Mouse (Mus musculus) embryonic facial prominence, embryonic 11.5 days (tissue): ENCODE measurements around the gene Gm11034. TPM values are rescaled to one million over a fixed set of nuclear protein-coding genes. Genes with fewer than 3 reads are reported as not detected.

ENCODE experiments used
- ATAC-seq: fragments of 200-750 bp; cut with Nextera tagmentation; replicated peaks from 2 replicates; pipeline ENCODE4 v1.8.0; 2017; ENCODE audit warnings: low read depth; ENCODE audit not compliant: insufficient number of reproducible peaks, low FRiP score, low TSS enrichment
- DNase-seq: peaks from one replicate; pipeline ENCODE4 v3.0.0-alpha.2; 2015; ENCODE audit warnings: low spot score
- H3K27ac ChIP-seq: fragments of 300-500 bp; sonication (generic); replicated peaks from 2 replicates; pipeline ENCODE4 v1.5.1; 2014; ENCODE audit warnings: mild to moderate bottlenecking, low read depth, low read length, control low read depth
- H3K27me3 ChIP-seq: fragments of 300-500 bp; sonication (generic); 2 replicates; pipeline ENCODE4 v1.6.1; 2014; ENCODE audit warnings: mild to moderate bottlenecking, low read length, moderate library complexity, mixed read lengths; ENCODE audit not compliant: control insufficient read depth, insufficient read depth
- H3K36me3 ChIP-seq: fragments of 300-500 bp; sonication (generic); replicated peaks from 2 replicates; pipeline ENCODE4 v1.6.1; 2014; ENCODE audit warnings: low read depth, mild to moderate bottlenecking, low read length, moderate library complexity, mixed read lengths; ENCODE audit not compliant: control insufficient read depth, insufficient read depth
- H3K4me1 ChIP-seq: fragments of 300-500 bp; sonication (generic); 2 replicates; pipeline ENCODE4 v1.6.1; 2014; ENCODE audit warnings: low read length, mixed read lengths; ENCODE audit not compliant: control insufficient read depth, insufficient read depth
- H3K4me2 ChIP-seq: fragments of 300-500 bp; sonication (generic); 2 replicates; pipeline ENCODE4 v1.6.1; 2014; ENCODE audit warnings: low read depth, mild to moderate bottlenecking, control low read depth, low read length, moderate library complexity
- H3K4me3 ChIP-seq: fragments of 300-500 bp; sonication (generic); 2 replicates; pipeline ENCODE4 v1.5.1; 2014; ENCODE audit warnings: low read depth, low read length, control low read depth
- H3K9ac ChIP-seq: fragments of 300-500 bp; sonication (generic); replicated peaks from 2 replicates; pipeline ENCODE4 v1.6.1; 2014; ENCODE audit warnings: mild to moderate bottlenecking, control low read depth, low read length
- H3K9me3 ChIP-seq: fragments of 300-500 bp; sonication (generic); replicated peaks from 2 replicates; pipeline ENCODE4 v1.6.1; 2016; ENCODE audit warnings: mild to moderate bottlenecking, low read length, inconsistent platforms, mixed read lengths; ENCODE audit not compliant: control insufficient read depth
- WGBS: fragments of 180-500 bp; shearing (Covaris S2); extraction: QIAGEN DNeasy Blood & Tissue Kit; methylation state at CpG from one replicate; pipeline ENCODE4 v1.1.7; 2014; 5-methylcytosine and 5-hydroxymethylcytosine counted together
- polyA plus RNA-seq: library from polyadenylated mRNA; unstranded; fragments of >200 nt; fragmentation: Nextera tagmentation; extraction: Ambion mirVana; gene quantifications from 2 replicates; pipeline ENCODE4 v1.2.1, GENCODE M21; 2014

Gene Gm11034
- polyA plus RNA-seq, 1 experiment from 2014 or later, result not detected

DNA sequence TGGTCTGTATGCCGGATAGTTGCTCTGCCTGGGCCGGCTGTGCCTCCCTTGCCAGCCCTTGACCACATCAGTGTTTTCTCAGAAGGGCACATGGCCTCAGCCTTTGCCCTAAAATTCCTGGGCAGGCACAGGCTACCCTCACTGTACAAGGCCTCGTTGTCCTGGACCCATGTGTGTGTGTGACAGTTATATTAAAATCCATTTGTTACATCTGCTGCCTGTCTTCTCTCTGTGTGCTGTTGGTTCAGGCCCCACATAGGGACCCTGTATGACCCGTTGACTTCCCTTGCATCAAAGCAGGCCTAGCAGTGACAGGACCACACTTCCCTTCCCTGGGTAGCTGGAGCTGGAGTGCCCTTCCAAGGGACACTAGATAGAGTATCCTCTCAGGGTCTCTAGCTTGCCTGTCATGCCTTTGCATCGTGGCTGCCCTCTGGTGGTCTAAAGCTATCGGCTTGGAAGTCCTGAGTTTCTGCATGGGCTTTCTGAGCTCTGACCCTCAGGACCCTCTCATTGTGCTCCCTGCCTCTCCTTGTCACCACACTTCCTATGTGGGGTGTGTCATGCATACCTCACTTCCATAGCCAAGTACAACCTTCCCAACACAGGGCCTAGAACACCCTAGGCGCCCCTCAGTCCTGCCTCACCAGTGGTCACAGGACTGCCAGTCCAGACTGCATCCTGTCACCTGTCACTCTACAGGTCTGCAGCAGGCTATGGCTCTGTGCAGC lies 43.9 kb upstream of the Gm11034 start:
- 51% methylated on average over 7 of the region's 7 CpGs for WGBS
- Histone ChIP-seq H3K9ac (no peak overlapping the region), H3K9me3 (no peaks in the 10 kb centered on the region), H3K4me3 (no peak overlapping the region), H3K4me2 (no peak overlapping the region), H3K27me3 (no peaks in the 10 kb centered on the region), H3K4me1 (no peaks in the 10 kb centered on the region), H3K27ac (no peak overlapping the region), H3K36me3 (peaks cover 3% of the 10 kb centered on the region; the same call in 1 of the 2 replicates)
- DNase-seq, result peak; percentile 64
- 0 out of 2 replicates have a peak, but pooled peaks have one; percentile 37 for ATAC-seq

DNA sequence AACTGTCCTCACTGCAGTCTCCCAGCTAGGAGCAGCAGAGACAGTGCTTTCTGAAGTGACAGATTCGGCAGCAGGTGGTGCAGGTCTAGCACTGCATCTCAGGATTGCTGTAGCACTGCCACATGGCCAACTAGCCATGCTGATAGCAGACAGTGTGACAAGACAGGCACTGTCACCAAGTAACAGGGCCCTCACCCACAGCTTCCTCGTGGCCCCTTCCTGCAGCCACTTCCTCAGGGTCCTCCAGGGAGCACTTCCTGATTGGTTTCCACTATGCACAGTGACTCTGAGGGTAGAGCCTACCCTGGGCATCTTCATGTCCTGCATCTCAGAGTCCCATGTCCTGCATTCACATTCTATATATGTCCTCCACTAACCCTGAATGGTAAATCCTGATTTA lies 31.2 kb upstream of the Gm11034 start:
- H3K4me3 ChIP-seq, result no peak overlapping the region
- no peak for DNase-seq
- 68% methylated on average over 2 of the region's 2 CpGs for WGBS
- H3K27me3 ChIP-seq, result no peaks in the 10 kb centered on the region
- H3K36me3 ChIP-seq, result no peaks in the 10 kb centered on the region
- H3K4me1 ChIP-seq, result no peaks in the 10 kb centered on the region; the same call in 1 of the 2 replicates
- H3K4me2 ChIP-seq, result no peak overlapping the region
- no peak overlapping the region for H3K9ac ChIP-seq
- no peak overlapping the region for H3K27ac ChIP-seq
- H3K9me3 ChIP-seq, result no peaks in the 10 kb centered on the region
- no peak for ATAC-seq

GRCm38 (mm10) chr8:72242226-72242625 lies 28.8 kb upstream of the Gm11034 start:
- DNase-seq (no peak), ATAC-seq (no peak)
- Histone ChIP-seq H3K4me3 (no peak overlapping the region), H3K4me2 (no peak overlapping the region), H3K36me3 (no peaks in the 10 kb centered on the region), H3K9ac (no peak overlapping the region), H3K9me3 (no peaks in the 10 kb centered on the region), H3K27me3 (no peaks in the 10 kb centered on the region), H3K4me1 (no peaks in the 10 kb centered on the region; the same call in 1 of the 2 replicates), H3K27ac (no peak overlapping the region)
- WGBS, result 88% methylated on average over 1 of the region's 1 CpGs

DNA sequence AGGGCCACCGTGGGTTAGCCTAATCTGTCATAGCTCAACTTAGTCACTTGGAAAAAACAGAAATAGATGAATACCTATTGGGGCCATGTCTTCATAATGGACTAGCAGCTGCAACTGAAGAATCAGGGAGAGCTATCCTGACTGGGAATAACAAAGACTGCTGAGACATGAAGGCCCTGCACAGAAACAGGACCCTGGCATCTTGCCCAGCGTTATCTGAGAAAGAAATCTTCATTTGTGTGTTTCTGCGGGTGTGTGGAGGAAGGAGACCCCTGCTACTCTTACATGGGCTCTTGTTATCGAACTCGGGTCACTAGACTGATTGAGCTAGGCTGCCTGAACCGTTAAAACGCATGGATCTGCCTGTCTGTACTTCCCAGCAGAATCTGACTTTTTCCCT lies 27.5 kb upstream of the Gm11034 start:
- H3K27me3 ChIP-seq, result no peaks in the 10 kb centered on the region

DNA sequence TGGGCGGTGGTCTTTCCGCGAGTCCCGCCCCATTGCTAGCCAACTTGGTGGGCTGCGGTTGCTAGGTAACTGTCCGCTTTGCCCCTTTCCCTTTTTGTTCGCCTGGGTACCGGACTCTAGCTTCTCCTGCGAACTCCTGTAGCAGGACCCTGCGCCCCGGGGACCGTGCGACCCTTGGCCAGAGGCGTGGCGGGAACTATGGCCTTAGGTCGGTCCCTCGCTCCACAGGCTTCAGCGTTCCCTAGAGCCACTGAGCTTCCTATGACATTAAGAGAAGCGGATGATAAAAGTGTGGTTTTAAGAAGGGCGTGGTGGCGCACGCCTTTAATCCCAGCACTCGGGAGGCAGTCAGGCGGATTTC lies 26.9 kb upstream of the Gm11034 start:
- no peaks in the 10 kb centered on the region for H3K27me3 ChIP-seq
- no peak for ATAC-seq
- no peak overlapping the region for H3K27ac ChIP-seq
- 2% methylated on average over 24 of the region's 24 CpGs for WGBS
- DNase-seq, result no peak
- no peaks in the 10 kb centered on the region for H3K9me3 ChIP-seq
- H3K9ac ChIP-seq, result peak overlapping the region; percentile 45
- no peaks in the 10 kb centered on the region; the same call in 1 of the 2 replicates for H3K4me1 ChIP-seq
- H3K36me3 ChIP-seq, result no peaks in the 10 kb centered on the region
- H3K4me3 ChIP-seq, result peak overlapping the region; percentile 49
- peak overlapping the region; percentile 50 for H3K4me2 ChIP-seq

More for the DNA sequence above, 27.5 kb upstream of the Gm11034 start:
- Histone ChIP-seq H3K9me3 (no peaks in the 10 kb centered on the region), H3K9ac (no peak overlapping the region), H3K27ac (no peak overlapping the region), H3K4me2 (peak overlapping the region; percentile 50), H3K36me3 (no peaks in the 10 kb centered on the region), H3K4me1 (no peaks in the 10 kb centered on the region; the same call in 1 of the 2 replicates), H3K4me3 (peak overlapping the region; percentile 49)
- no peak for ATAC-seq
- DNase-seq, result no peak
- WGBS, result 76% methylated on average over 7 of the region's 7 CpGs

DNA sequence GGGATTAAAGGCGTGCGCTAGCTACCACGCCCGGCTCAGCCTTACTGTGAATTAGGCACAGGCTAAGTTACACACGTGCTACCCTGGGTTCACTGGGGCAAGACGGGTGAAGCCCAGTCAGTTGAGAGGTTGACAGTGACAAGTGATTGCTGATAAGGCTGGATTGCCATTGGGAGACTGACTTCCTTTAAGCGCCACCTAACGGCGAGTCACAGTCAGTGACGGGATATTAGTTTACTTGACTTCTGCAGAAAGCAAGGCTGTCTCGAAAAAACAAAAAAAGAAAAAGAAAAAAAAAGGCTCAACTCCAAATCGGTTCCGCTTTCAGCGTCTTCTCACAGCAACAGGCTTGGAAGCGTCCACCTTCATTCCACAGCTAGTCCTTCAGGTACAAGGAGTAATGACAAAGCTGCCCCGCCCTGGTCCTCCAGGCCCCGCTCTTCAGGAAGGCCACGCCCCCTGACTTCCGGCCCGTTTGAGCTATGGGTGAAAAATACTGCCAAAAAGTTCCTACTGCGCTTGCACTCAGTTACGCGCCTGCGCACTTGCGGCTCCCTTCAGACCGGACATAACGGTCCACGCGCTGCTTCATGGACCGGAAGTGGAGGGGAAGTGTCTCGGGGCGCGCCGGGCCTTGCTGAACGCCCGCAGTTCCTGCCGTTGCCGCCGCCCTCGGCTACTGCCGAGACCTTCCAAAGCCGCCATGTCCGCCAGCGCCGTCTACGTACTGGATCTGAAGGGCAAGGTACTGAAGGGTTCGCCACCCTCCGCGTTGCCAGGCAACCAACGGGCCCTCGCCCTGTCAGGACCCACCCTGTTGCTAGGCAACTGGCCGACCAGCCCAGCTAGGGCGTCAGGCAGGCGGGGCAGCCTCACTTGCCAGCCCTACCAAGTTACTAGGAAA lies 26.3 kb upstream of the Gm11034 start, which contains the start of gene Ap1m1:
Ap1m1 (plus strand) TSS at position 520 of the 904 bp plus-strand sequence.
- H3K9ac ChIP-seq, result peak within 1 kb of the TSS; percentile 45
- no peaks in the 10 kb centered on the region for H3K9me3 ChIP-seq
- no peaks in the 10 kb centered on the region; the same call in 1 of the 2 replicates for H3K4me1 ChIP-seq
- WGBS, result under 1% methylated on average over 54 of the region's 54 CpGs
- peak within 1 kb of the TSS; percentile 75 for H3K27ac ChIP-seq
- H3K4me3 ChIP-seq, result peak within 1 kb of the TSS; percentile 49
- H3K27me3 ChIP-seq, result no peaks in the 10 kb centered on the region
- peak within 1 kb of the TSS; percentile 50 for H3K4me2 ChIP-seq
- no peaks in the 10 kb centered on the region for H3K36me3 ChIP-seq
- peak; percentile 95 for ATAC-seq
- peak; percentile 100 for DNase-seq

- no peak overlapping the region for H3K4me3 ChIP-seq
- WGBS, result 92% methylated on average over 5 of the region's 5 CpGs
- peaks cover 7% of the 10 kb centered on the region for H3K36me3 ChIP-seq
- no peaks in the 10 kb centered on the region for H3K27me3 ChIP-seq
- no peak overlapping the region for H3K27ac ChIP-seq
- H3K9me3 ChIP-seq, result no peaks in the 10 kb centered on the region
- no peak for DNase-seq
- H3K4me2 ChIP-seq, result no peak overlapping the region
- no peaks in the 10 kb centered on the region for H3K4me1 ChIP-seq
- ATAC-seq, result no peak
- no peak overlapping the region for H3K9ac ChIP-seq
These were observed 9.2 kb upstream of the Gm11034 start for GRCm38 (mm10) chr8:72222656-72223055.
